Mouse (Mus musculus): ENCODE data around the gene 1700093K21Rik. TPM values are rescaled to one million over a fixed set of nuclear protein-coding genes. Genes with fewer than 3 reads are reported as not detected.

The 1700093K21Rik gene
- polyA plus RNA-seq, 1 experiment from 2014 or later, result 0.39 TPM

- peak overlapping the region; percentile 98 for H3K27ac ChIP-seq (replicated peaks)
- ATAC-seq (ENCODE audit: low read depth), result no peak
- peaks cover 27% of the 10 kb centered on the region for H3K4me1 ChIP-seq (replicated peaks)
- H3K9ac ChIP-seq, result peak overlapping the region; percentile 94
- H3K4me3 ChIP-seq, result peak overlapping the region; percentile 85
- H3K36me3 ChIP-seq, result peaks cover 42% of the 10 kb centered on the region
- H3K27me3 ChIP-seq, result no peaks in the 10 kb centered on the region
- 51% methylated on average over 6 of the region's 6 CpGs for WGBS
- H3K9me3 ChIP-seq, result no peaks in the 10 kb centered on the region
- peak overlapping the region; percentile 97 for H3K4me2 ChIP-seq
Measured at GRCm38 (mm10) chr11:23496661-23497060, 24.3 kb downstream of the 1700093K21Rik start.

DNA sequence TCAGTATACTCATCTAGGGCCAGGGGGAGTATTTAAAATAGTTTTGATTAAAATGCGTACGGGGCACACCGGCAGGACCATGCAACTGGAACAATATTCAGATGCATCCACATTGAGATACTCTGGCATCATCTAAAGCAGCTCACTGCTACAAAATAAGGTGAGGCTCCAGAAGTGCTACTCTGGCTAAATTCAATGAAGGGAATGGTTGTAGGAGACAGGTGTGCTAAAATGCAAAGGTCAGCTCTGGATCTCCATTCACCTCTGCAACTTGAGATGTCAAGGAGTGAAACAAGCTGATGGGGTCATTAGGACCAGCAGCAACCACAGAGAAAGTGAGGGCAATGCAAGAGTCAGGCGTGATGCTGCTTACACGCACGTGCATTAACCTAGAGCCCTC, 25.7 kb downstream of the 1700093K21Rik start:
- Histone ChIP-seq H3K9ac (no peak overlapping the region), H3K27me3 (no peaks in the 10 kb centered on the region), H3K27ac (replicated peaks) (no peak overlapping the region), H3K36me3 (peaks cover 56% of the 10 kb centered on the region), H3K4me1 (replicated peaks) (peaks cover 27% of the 10 kb centered on the region), H3K4me2 (peak overlapping the region; percentile 97), H3K4me3 (no peak overlapping the region), H3K9me3 (no peaks in the 10 kb centered on the region)
- 90% methylated on average over 6 of the region's 6 CpGs for WGBS
- ATAC-seq (ENCODE audit: low read depth), result no peak

DNA sequence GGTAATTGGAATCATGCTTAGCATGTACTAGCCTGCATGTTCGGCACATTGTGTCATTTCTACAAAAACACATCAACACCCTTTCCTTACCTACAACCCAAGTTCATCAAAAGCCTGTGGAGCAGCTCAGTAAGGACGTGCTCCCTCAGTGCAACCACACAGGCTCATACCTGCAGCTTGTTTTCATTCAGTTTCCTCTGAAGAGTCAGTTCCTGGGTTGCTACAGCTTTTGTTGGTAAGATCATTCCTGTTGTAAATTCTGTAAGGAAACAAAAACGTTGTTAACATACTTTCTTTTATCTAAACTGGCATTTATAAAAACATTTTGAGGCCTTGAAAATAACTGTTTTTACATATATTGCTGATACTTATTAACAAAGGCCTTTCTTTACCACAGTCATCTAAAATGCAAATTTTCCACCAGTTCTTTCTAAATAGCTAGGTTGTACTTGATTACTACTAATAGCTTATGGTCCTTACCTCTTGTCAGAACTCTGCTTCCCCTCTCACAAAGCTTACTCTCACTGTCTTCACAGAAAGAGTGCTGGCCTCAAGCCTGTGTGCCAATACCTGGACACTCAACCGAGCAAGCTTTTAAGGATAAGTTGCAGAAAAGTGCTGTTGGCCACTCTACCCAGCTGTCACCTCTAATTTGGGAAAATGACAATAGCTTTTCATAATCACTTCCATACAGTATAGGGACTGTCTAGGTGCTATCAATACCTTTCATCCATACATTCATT, 28.7 kb downstream of the 1700093K21Rik start:
- 93% methylated on average over 4 of the region's 4 CpGs for WGBS
- no peak overlapping the region for H3K4me3 ChIP-seq
- no peak overlapping the region for H3K4me2 ChIP-seq
- no peaks in the 10 kb centered on the region for H3K27me3 ChIP-seq
- H3K9ac ChIP-seq, result no peak overlapping the region
- peaks cover 86% of the 10 kb centered on the region for H3K36me3 ChIP-seq
- ATAC-seq (ENCODE audit: low read depth), result no peak
- no peak overlapping the region for H3K27ac ChIP-seq (replicated peaks)
- H3K9me3 ChIP-seq, result no peaks in the 10 kb centered on the region
- peaks cover 27% of the 10 kb centered on the region for H3K4me1 ChIP-seq (replicated peaks)

DNA sequence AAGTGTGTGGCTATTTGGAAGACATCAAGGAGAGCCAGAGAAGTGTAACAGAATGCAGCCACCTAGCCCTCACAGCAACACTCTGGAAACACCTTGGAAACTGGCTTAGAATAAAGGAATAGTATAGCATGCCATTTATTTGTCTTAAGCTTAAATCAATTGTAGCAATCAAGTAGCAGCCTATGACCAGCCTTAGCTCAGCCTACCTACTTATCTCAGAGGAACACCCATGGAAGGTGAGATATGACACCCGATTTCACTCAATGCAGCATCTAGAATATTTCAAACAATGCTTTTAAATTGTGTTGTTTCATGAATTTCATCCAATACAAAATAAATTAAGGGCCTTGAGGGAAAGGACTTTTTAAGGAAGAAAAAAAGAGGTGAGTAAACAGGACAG, 31.0 kb downstream of the 1700093K21Rik start:
- Histone ChIP-seq H3K9ac (no peak overlapping the region), H3K9me3 (no peaks in the 10 kb centered on the region), H3K36me3 (peaks cover 91% of the 10 kb centered on the region), H3K27ac (replicated peaks) (no peak overlapping the region), H3K4me3 (no peak overlapping the region), H3K4me1 (replicated peaks) (peaks cover 6% of the 10 kb centered on the region), H3K27me3 (no peaks in the 10 kb centered on the region), H3K4me2 (no peak overlapping the region)
- WGBS, result 96% methylated on average over 1 of the region's 1 CpGs
- no peak for ATAC-seq (ENCODE audit: low read depth)

Small RNAs within 50 kb of the gene (microRNA-seq; reads per million reads assigned to microRNA genes)
- gene Gm47279, result not detected

Other genes with a start within 250 kb of the 1700093K21Rik start
- 27.3 and 29.6 TPM in 2 replicates for gene Usp34, start 214.3 kb downstream of the 1700093K21Rik start, polyA plus RNA-seq (2015; fragmentation: Nextera tagmentation; extraction: Ambion mirVana)
- gene Ahsa2, start 23.1 kb downstream of the 1700093K21Rik start, polyA plus RNA-seq (2015; fragmentation: Nextera tagmentation; extraction: Ambion mirVana), result 120 and 123 TPM in 2 replicates
- 128 and 133 TPM in 2 replicates for gene 0610010F05Rik, start 112.5 kb upstream of the 1700093K21Rik start, polyA plus RNA-seq (2015; fragmentation: Nextera tagmentation; extraction: Ambion mirVana)
- gene Pus10, start 144.5 kb upstream of the 1700093K21Rik start, polyA plus RNA-seq (2015; fragmentation: Nextera tagmentation; extraction: Ambion mirVana), result 14.1 and 14.3 TPM in 2 replicates
- gene Pex13, start 144.8 kb upstream of the 1700093K21Rik start, polyA plus RNA-seq (2015; fragmentation: Nextera tagmentation; extraction: Ambion mirVana), result 38.8 and 45.1 TPM in 2 replicates
- gene Rel, start 249.8 kb upstream of the 1700093K21Rik start, polyA plus RNA-seq (2015; fragmentation: Nextera tagmentation; extraction: Ambion mirVana), result 0.47 and 0.56 TPM in 2 replicates